Mouse (Mus musculus) liver, adult 2 months (tissue): ENCODE data around the gene Mbtps1.

ENCODE experiments used
- CTCF ChIP-seq: fragments of 200-500 bp; IDR thresholded peaks from 2 replicates; pipeline ENCODE4 v1.5.1; 2011; ENCODE audit warnings: low read depth, low read length, control low read depth
- POLR2A ChIP-seq: fragments of 200-500 bp; IDR thresholded peaks from 2 replicates; pipeline ENCODE4 v1.6.1; 2011; ENCODE audit warnings: low read length, control low read depth; ENCODE audit not compliant: insufficient read depth; ENCODE audit errors: extremely low read depth

- TF ChIP-seq POLR2A, result no peak
- TF ChIP-seq CTCF, result no peak
Observed at GRCm38 (mm10) chr8:119604398-119604803, 45.9 kb upstream of the Mbtps1 start.
